Mouse (Mus musculus) liver, embryonic 12.5 days (tissue): Measurements from ENCODE around the gene Acbd6. TPM values are rescaled to one million over a fixed set of nuclear protein-coding genes. Genes with fewer than 3 reads are reported as not detected.

Experiments used
- ATAC-seq: fragments of 200-750 bp; cut with Nextera tagmentation; 2 replicates; pipeline ENCODE4 v1.8.0; 2017; ENCODE audit warnings: moderate number of reproducible peaks, mild to moderate bottlenecking, moderate library complexity
- H3K27ac ChIP-seq: fragments of 300-500 bp; sonication (generic); 2 replicates; pipeline ENCODE4 v1.5.1; 2016; ENCODE audit warnings: mild to moderate bottlenecking
- H3K27me3 ChIP-seq: fragments of 300-500 bp; sonication (generic); replicated peaks from 2 replicates; pipeline ENCODE4 v1.6.1; 2016; ENCODE audit warnings: mild to moderate bottlenecking, moderate library complexity
- H3K36me3 ChIP-seq: fragments of 300-500 bp; sonication (generic); 2 replicates; pipeline ENCODE4 v1.6.1; 2016; ENCODE audit warnings: mild to moderate bottlenecking, moderate library complexity
- H3K4me1 ChIP-seq: fragments of 300-500 bp; sonication (generic); 2 replicates; pipeline ENCODE4 v1.6.1; 2016
- H3K4me2 ChIP-seq: fragments of 300-500 bp; sonication (generic); 2 replicates; pipeline ENCODE4 v1.6.1; 2016; ENCODE audit warnings: mild to moderate bottlenecking, moderate library complexity
- H3K4me3 ChIP-seq: fragments of 300-500 bp; sonication (generic); 2 replicates; pipeline ENCODE4 v1.5.1; 2016; ENCODE audit warnings: mild to moderate bottlenecking, moderate library complexity
- H3K9ac ChIP-seq: fragments of 300-500 bp; sonication (generic); 2 replicates; pipeline ENCODE4 v1.6.1; 2016; ENCODE audit warnings: mild to moderate bottlenecking, moderate library complexity
- H3K9me3 ChIP-seq: fragments of 300-500 bp; sonication (generic); replicated peaks from 2 replicates; pipeline ENCODE4 v1.6.1; 2016; ENCODE audit warnings: mild to moderate bottlenecking, moderate library complexity
- WGBS: fragments of 180-500 bp; shearing (Covaris S2); methylation state at CpG from one replicate; pipeline ENCODE4 v1.1.7; 2016; ENCODE audit not compliant: insufficient replicate concordance; 5-methylcytosine and 5-hydroxymethylcytosine counted together
- polyA plus RNA-seq: library from polyadenylated mRNA; unstranded; fragments of >200 nt; fragmentation: Nextera tagmentation; extraction: Ambion mirVana; gene quantifications from 2 replicates; pipeline ENCODE4 v1.2.1, GENCODE M21; 2016

Acbd6 gene
- polyA plus RNA-seq, 1 experiment from 2014 or later = 88.9 TPM

GRCm38 (mm10) chr1:155564741-155565140, 6.8 kb downstream of the Acbd6 start:
- no peaks in the 10 kb centered on the region for H3K27me3 ChIP-seq
- H3K36me3 ChIP-seq = peaks cover 52% of the 10 kb centered on the region
- ATAC-seq = no peak
- H3K9ac ChIP-seq = no peak overlapping the region
- peaks cover 28% of the 10 kb centered on the region for H3K4me1 ChIP-seq
- H3K27ac ChIP-seq = no peak overlapping the region
- H3K9me3 ChIP-seq = 0 out of 2 replicates have a peak, but pooled peaks cover 4% of the 10 kb centered on the region
- 25% methylated on average over 3 of the region's 3 CpGs for WGBS
- H3K4me3 ChIP-seq = no peak overlapping the region
- no peak overlapping the region for H3K4me2 ChIP-seq

- Histone ChIP-seq H3K36me3 (peaks cover 73% of the 10 kb centered on the region), H3K4me2 (no peak overlapping the region), H3K27me3 (no peaks in the 10 kb centered on the region), H3K4me3 (no peak overlapping the region), H3K9ac (no peak overlapping the region), H3K9me3 (0 out of 2 replicates have a peak, but pooled peaks cover 4% of the 10 kb centered on the region), H3K27ac (no peak overlapping the region), H3K4me1 (no peaks in the 10 kb centered on the region; the same call in 1 of the 2 replicates)
- no peak for ATAC-seq
- 89% methylated on average over 9 of the region's 9 CpGs for WGBS
These were observed 10.2 kb downstream of the Acbd6 start for GRCm38 (mm10) chr1:155568133-155568532.

- peaks cover 76% of the 10 kb centered on the region for H3K36me3 ChIP-seq
- H3K4me2 ChIP-seq = no peak overlapping the region
- no peak overlapping the region for H3K4me3 ChIP-seq
- H3K27me3 ChIP-seq = no peaks in the 10 kb centered on the region
- H3K9ac ChIP-seq = no peak overlapping the region
- 77% methylated on average over 4 of the region's 4 CpGs for WGBS
- ATAC-seq = no peak
- H3K4me1 ChIP-seq = no peaks in the 10 kb centered on the region
- no peak overlapping the region for H3K27ac ChIP-seq
- 0 out of 2 replicates have a peak, but pooled peaks cover 4% of the 10 kb centered on the region for H3K9me3 ChIP-seq
These were observed 11.4 kb downstream of the Acbd6 start for GRCm38 (mm10) chr1:155569340-155569739.

GRCm38 (mm10) chr1:155574966-155575673, 17.2 kb downstream of the Acbd6 start:
- Histone ChIP-seq H3K4me1 (no peaks in the 10 kb centered on the region), H3K36me3 (peaks cover 25% of the 10 kb centered on the region), H3K9ac (no peak overlapping the region), H3K4me2 (no peak overlapping the region), H3K9me3 (no peaks in the 10 kb centered on the region), H3K27me3 (no peaks in the 10 kb centered on the region), H3K27ac (no peak overlapping the region), H3K4me3 (no peak overlapping the region)
- WGBS = 42% methylated on average over 7 of the region's 7 CpGs
- no peak for ATAC-seq

GRCm38 (mm10) chr1:155576432-155576831, 18.5 kb downstream of the Acbd6 start:
- Histone ChIP-seq H3K36me3 (peaks cover 19% of the 10 kb centered on the region), H3K4me2 (no peak overlapping the region), H3K9me3 (no peaks in the 10 kb centered on the region), H3K27me3 (no peaks in the 10 kb centered on the region), H3K27ac (no peak overlapping the region), H3K4me1 (no peaks in the 10 kb centered on the region), H3K9ac (no peak overlapping the region), H3K4me3 (no peak overlapping the region)
- 27% methylated on average over 2 of the region's 2 CpGs for whole genome bisulfite sequencing
- ATAC-seq = no peak

GRCm38 (mm10) chr1:155577316-155577715, 19.4 kb downstream of the Acbd6 start:
- no peak overlapping the region for H3K27ac ChIP-seq
- no peaks in the 10 kb centered on the region for H3K9me3 ChIP-seq
- no peak overlapping the region for H3K4me2 ChIP-seq
- no peak overlapping the region for H3K4me3 ChIP-seq
- no peaks in the 10 kb centered on the region for H3K4me1 ChIP-seq
- ATAC-seq = no peak
- H3K36me3 ChIP-seq = peaks cover 13% of the 10 kb centered on the region
- no peak overlapping the region for H3K9ac ChIP-seq
- no peaks in the 10 kb centered on the region for H3K27me3 ChIP-seq
- WGBS = 65% methylated on average over 2 of the region's 2 CpGs

GRCm38 (mm10) chr1:155587961-155588360, 30.0 kb downstream of the Acbd6 start:
- Histone ChIP-seq H3K27me3 (no peaks in the 10 kb centered on the region), H3K36me3 (peaks cover 10% of the 10 kb centered on the region; the same call in 1 of the 2 replicates), H3K9me3 (no peaks in the 10 kb centered on the region), H3K4me1 (no peaks in the 10 kb centered on the region), H3K4me2 (no peak overlapping the region), H3K27ac (no peak overlapping the region), H3K4me3 (no peak overlapping the region), H3K9ac (no peak overlapping the region)
- ATAC-seq = no peak
- WGBS = 77% methylated on average over 2 of the region's 2 CpGs

- Histone ChIP-seq H3K9ac (no peak overlapping the region), H3K27ac (no peak overlapping the region), H3K4me2 (no peak overlapping the region), H3K27me3 (no peaks in the 10 kb centered on the region), H3K4me3 (no peak overlapping the region), H3K4me1 (no peaks in the 10 kb centered on the region), H3K36me3 (no peaks in the 10 kb centered on the region), H3K9me3 (no peaks in the 10 kb centered on the region)
- 64% methylated on average over 1 of the region's 1 CpGs for WGBS
- no peak for ATAC-seq
These were observed 36.2 kb downstream of the Acbd6 start for GRCm38 (mm10) chr1:155594141-155594540.

GRCm38 (mm10) chr1:155596576-155596975, 38.7 kb downstream of the Acbd6 start:
- Histone ChIP-seq H3K4me2 (no peak overlapping the region), H3K27ac (no peak overlapping the region), H3K4me3 (no peak overlapping the region), H3K36me3 (no peaks in the 10 kb centered on the region), H3K4me1 (no peaks in the 10 kb centered on the region), H3K27me3 (no peaks in the 10 kb centered on the region), H3K9ac (no peak overlapping the region), H3K9me3 (no peaks in the 10 kb centered on the region)
- whole genome bisulfite sequencing = 76% methylated on average over 3 of the region's 3 CpGs
- ATAC-seq = no peak

- no peak overlapping the region for H3K4me2 ChIP-seq
- no peaks in the 10 kb centered on the region for H3K4me1 ChIP-seq
- no peaks in the 10 kb centered on the region for H3K27me3 ChIP-seq
- ATAC-seq = no peak
- no peaks in the 10 kb centered on the region for H3K36me3 ChIP-seq
- no peak overlapping the region for H3K9ac ChIP-seq
- H3K4me3 ChIP-seq = no peak overlapping the region
- 69% methylated on average over 1 of the region's 1 CpGs for WGBS
- H3K9me3 ChIP-seq = no peaks in the 10 kb centered on the region
- no peak overlapping the region for H3K27ac ChIP-seq
These were observed 46.8 kb downstream of the Acbd6 start for GRCm38 (mm10) chr1:155604706-155605105.

- no peak overlapping the region for H3K9ac ChIP-seq
- H3K4me3 ChIP-seq = no peak overlapping the region
- no peak overlapping the region for H3K27ac ChIP-seq
- no peaks in the 10 kb centered on the region for H3K4me1 ChIP-seq
- no peaks in the 10 kb centered on the region for H3K36me3 ChIP-seq
- WGBS = 65% methylated on average over 11 of the region's 11 CpGs
- no peak for ATAC-seq
- H3K9me3 ChIP-seq = no peaks in the 10 kb centered on the region
- H3K4me2 ChIP-seq = no peak overlapping the region
- H3K27me3 ChIP-seq = no peaks in the 10 kb centered on the region
These were observed 47.7 kb downstream of the Acbd6 start for GRCm38 (mm10) chr1:155605391-155606155.

- Histone ChIP-seq H3K9ac (no peak overlapping the region), H3K4me3 (no peak overlapping the region), H3K27me3 (no peaks in the 10 kb centered on the region), H3K4me1 (no peaks in the 10 kb centered on the region), H3K36me3 (no peaks in the 10 kb centered on the region), H3K9me3 (no peaks in the 10 kb centered on the region), H3K27ac (no peak overlapping the region), H3K4me2 (no peak overlapping the region)
- no peak for ATAC-seq
- WGBS = 65% methylated on average over 8 of the region's 8 CpGs
These were observed 48.2 kb downstream of the Acbd6 start for GRCm38 (mm10) chr1:155606156-155606531.
